Mouse (Mus musculus) induced T-regulatory cell, adult 2 months (primary cell): Measurements from ENCODE around the gene Mecom.
"Not testable (repeated sequence)": the region's sequence is repeated elsewhere in the genome, so short reads cannot be mapped to it uniquely, and the experiment has no call there.

ENCODE experiments used
- DNase-seq: peaks from one replicate; pipeline ENCODE4 v3.0.0-alpha.2; 2012; ENCODE audit warnings: low read depth

Gene Mecom

DNA sequence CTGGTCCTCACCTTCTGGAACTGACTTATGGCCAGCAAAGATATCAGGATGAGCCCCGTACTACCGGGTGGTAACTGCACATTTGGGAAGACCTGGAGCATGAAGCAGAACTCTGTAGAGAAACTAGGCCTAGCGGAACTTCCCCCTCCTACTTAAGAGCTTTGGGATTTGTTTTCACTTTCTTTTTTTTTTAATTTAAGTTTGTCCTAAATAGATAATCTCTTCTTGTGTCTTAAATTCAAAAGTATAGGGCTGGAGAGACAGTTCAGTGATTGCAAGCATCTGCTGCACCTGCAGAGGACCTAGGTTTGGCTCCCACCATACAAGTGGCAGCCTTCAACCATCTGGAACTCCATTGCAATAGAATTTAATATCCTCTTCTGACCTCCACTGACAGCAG is at the start of gene Mecom:
Gene Mecom, minus strand, starts transcription at position 101 of the 400 bp plus-strand sequence.
- DNase-seq: no peak

DNA sequence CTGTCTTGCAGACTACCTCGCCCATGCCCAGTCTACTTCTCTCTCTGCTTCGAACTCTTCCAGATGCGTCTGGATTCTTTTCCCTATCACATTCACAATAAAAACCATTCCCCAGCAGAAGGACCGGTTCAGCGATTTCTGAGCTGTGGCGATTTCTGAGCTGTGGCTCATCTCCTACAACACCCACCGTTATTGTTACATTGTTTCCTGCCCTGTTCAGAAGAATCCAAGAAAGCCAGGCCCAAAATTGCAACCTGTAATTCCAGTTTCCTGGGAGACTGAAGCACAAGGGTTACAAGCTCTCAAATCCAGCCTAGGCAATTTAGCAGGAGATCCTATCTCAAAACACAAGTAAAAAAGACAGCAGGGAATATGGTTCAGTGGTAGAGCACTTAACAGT is 49.5 kb upstream of the Mecom start:
- no peak for DNase-seq

DNA sequence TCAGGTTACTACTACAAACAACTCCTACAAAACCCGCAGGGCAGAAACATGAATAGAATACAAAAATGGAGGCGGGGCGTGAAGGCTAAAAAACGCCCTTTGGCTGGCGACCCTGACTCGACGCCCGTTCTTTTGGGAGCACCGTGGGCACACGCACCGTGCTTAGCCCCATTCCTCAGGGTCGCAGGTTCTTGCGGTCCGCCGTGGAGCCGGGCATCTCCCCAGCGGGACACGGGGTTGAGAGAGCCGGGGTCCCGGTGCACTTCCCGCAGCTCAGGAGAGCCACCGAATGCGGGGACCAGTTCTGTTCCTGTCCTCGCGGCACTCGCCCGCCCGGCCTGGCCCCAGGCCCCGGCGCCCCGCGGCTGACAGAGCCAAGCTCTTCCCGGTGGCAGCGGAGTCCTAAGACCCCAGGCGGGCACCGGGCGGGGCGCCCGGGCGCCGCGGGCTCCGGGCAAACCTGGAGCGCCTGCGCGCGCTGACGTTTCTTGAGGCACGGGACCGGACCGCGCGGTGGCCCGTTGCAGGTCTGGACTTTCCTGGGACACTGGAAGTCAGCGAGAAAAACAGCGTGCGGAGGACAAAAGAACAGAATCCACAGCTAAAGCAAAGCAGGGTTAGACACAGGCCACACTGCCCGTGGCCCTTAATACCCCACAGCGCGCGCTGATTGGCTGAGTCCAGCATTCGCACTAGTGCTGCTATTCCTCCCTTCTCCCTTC is 47.5 kb upstream of the Mecom start:
- peak; percentile 49 for DNase-seq

DNA sequence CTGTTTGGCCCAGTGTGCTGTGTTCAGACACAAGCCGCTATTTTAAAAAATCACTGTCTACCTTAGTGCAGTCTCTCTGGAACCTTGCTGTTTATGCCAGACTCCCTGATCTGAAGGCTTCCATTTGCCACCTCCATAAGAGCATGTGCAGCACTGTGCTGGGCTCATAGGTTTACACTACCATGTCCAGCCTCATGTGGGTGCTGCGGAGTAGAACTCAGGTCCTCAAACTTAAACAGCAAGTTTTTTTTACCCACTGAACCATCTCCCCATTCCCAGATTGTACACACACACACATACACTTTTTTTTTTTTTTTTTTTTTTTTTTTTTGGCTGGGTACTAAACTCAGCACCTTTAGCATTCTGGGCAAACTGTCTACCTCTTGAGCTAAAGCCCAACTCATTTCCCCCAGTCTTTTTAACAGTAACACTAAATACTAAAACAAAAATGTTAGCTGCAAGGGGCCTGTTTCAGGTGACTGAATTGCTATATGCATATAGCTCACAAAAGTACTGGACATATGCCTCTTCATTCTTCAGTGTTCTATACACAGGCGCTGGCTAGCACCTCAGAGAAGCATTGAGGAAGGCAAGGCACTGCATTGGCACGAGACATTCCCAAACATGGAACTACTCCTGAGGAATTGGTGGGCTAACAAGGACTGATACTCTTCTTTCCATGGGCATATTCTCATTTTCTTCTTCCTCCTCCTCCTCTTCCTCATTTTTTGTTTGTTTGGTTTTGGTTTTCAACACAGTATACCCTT is 46.1 kb upstream of the Mecom start:
- peak; percentile 65 for DNase-seq

DNA sequence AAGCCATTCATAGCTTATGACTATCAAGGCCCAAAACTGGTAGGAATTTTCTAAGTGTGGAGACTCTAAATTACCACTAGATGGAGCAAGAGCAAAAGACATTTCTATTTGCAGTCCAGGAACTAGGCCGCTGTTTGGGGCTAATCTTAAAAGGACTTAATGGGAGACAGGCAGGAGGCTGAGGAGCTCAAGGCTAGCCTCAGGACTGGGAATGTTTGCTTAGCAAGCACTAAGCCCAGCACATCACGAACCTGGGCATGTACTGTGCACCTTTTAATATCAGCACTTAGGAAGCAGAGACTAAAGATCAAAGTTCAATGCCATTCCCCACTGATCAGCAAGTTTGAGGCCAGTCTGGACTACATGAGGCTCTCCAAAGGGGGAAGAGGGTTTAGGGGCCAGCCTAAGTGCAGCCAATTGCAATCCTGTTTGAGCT is 44.6 kb upstream of the Mecom start:
- peak; percentile 80 for DNase-seq

DNA sequence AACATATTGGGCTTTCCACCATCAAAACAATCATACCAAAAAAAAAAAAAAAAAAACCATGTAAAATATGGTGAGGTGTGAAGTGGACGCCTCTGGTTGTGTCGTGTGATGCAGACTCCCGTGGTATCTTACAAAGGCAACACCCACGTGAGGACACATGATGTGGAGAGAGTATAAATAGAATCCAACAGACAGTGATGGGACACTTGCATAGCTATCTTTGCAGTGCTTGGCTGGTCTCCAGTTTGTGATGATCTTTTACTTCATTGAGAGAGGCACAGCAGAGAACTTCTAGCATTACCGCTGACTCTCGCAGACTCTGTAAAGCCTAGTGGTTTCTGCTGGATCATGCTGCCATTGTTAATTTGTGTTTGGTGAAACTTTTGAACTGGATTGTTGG is 41.1 kb upstream of the Mecom start:
- DNase-seq: no peak

DNA sequence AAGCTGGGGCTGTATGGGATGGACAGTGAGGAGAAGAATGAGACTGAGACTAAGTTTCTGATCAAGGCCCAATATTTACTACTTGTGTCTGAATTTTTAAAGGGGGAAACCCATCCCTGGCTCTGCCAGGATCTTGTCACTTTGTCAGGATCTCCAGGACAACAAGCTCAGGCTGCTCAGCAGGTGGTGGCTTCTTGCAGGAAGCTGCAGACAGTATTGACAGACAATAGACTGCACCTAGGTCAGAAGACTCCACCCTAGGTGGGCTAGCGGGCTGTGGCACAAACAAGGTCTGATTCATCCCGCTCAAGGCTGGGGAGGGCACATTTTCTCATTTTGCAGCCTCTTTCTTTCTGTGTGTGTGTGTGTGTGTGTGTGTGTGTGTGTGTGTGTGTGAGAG is 25.7 kb upstream of the Mecom start:
- no peak for DNase-seq

DNA sequence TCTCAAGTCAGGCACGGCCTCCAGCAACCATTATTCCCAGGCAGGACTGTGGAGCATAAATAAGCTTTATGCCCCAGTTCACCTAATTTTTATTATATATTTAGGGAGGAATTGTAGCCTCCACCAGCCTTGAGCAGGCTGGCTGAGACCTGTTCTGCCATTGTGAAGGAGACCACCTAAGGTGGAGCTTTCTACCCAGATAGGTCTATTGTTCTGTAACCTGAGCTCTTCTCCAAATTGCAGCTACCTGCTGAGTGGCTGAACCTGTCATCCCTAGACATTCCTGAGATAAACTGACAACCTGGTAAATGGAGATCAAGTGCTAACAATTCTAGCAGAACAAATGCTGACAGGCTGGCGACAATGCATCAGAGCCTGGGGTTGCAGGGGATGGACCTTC is 18.5 kb upstream of the Mecom start:
- DNase-seq: not testable (repeated sequence)

DNA sequence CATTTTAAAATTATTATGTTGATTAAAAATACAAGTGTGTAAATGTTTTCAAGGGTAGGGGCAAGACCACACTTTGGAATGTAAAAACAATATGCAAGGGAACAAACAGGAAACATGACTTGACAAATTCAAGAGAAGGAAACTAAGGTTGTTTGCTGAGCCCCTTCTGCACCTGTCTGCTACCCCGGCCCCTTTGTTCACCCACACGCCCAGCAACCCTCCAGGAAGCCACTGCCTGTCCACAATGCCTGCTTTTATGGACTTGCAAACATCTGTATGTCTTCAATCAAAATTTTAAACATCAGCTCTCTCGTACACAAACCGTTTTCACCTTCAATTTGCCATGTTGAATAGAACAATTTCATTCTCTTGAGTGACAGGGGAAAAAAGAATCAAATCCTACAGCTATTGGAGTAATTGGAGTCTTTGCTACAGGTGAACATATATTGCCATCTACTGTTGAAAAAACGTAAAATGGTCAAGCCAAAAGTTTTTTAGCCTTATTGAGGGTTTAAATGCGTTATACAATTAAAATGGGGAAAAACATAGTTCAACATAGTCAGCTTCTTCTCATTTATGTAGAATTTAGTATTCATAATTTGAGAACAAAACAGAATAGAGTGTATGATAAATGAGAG is 13.0 kb upstream of the Mecom start:
- no peak for DNase-seq

DNA sequence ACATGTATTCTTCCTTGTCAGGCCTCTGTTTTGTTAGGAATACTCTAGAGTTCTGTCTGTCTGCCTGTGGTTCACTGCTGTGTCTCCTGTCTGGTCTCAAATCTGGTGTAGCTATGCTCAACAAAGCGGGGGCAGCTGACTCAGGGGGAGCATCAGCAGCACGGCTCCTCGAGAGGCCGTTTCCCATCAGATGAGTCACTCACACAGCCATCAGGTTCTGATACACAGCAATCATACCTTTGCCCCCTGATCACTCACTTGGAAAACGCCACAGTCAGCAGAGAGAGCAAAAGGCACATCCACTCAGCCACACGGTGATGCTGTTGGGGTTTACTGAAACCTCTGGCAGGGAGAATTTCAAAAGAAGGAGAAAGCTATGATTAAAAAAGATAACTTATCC is 5.9 kb upstream of the Mecom start:
- no peak for DNase-seq

DNA sequence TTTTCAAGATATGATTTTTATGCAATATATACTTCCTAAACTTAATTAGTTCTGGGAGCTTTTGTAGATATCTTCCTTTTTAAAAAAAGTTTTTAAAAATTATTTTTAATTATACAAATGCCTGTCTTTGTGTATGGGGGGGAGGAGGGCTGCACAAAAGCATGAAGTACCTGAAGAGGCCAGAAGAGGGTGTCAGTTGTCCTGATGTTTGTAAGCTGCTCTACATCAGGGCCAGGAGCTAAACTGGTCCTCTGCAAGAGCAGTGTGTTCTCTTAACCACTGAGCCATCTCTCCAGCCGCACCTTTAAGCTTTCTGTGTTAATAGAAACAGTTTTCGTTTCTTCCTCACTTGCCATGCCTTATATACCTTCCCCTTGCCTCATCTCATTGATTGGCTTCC is 2.4 kb upstream of the Mecom start:
- DNase-seq: peak; percentile 8

DNA sequence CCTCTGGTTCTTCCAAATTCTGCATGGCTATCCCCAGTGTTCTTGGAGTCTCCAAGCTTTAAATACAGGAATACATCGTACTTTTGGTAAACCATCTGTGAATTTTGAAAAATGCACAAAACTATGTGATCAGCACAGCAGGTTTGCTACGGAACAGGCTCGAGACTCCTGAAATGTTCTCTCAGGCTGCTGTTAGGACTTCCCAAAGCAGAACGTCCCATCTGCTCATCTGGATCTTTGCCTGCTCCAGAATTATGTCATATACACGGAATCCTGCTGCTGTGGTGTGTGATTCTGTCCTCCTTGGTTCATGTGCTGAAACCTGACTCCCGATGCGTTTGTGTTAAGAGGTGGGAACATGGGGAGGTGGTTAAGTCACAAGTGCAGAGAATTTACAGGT is 1.1 kb upstream of the Mecom start:
- no peak for DNase-seq

DNA sequence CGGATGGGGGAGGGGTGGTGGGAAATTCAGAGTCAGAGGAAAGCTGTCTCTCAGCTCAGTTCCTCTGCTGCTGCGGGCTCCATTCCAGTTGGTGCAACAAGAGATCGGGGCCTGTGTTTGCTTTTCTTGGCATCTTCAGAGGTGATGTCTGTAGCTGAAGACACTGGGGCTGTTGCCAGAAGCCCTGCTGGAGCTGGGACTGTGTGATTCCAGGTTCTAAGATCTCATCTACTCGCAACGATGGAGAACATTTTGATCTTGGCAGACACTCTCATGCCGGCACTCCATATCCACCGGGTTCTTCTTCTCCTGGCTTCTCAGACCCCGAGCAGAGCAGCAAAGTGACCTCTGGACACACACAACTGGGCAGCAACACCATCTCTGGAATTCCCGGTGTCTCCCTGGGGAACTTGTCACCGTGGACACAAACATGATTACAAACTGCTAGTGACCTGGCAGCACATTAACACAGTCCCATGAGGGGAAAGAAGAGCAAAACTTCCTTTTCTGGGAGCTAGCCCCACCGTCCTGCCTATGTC is 908 bp downstream of the Mecom start:
- no peak for DNase-seq

DNA sequence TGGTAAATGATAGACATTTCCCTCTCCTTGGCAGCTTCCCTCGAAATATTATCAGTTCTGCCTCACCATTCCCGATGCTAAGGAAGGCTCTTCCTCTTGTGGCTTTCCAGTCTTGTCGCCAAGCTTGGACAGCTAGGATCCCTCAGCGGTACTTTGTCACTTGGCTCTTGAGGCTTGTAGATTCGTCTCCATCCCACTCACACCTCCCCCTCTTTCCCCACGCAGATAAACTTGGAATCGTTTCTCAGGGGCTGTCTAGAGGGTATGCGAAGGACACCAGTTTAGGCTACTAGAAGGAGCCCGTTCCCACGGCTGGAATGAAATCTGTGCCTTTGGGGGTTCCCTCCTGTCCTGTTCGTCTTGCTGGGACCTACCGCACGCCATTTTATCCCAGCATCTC is 1.4 kb downstream of the Mecom start:
- no peak for DNase-seq

DNA sequence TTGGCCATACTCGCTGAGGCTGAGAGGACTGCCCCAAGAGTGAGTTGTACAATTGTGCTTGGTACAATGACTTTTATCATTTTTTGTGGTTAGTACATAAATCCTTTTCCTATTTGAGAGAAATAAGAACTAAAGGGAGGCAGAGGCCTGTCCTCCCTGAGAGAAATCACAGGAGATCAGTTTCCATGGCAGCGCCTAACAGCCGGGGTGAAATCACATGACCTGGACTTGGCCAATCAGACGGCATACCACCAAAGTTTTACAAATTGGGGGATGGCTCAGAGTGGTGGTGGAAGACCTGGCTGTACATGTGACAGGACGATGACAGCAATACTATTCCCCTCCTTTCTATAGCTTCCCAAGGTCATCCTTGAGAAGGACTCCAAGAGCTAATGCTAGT is 2.6 kb downstream of the Mecom start:
- DNase-seq: no peak

DNA sequence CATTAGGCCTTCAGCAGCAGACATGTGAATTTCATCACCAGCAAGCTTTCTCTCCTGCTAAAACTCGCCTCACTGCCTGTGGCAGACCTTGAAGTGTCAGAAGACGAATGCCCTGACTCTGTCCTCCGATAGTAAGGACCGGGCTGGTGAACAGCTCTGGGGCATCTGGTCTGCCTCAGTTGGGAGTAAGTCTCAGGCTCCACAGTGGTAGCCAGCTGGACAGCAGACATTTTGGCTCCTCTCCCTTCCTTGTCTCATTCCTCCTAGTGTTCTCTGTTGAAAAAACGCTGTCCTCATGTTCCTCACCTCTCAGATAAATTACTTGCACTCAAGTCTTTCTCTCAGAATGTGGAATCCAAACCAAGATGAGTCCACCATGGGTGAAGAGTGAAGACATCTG is 3.5 kb downstream of the Mecom start:
- DNase-seq: no peak

DNA sequence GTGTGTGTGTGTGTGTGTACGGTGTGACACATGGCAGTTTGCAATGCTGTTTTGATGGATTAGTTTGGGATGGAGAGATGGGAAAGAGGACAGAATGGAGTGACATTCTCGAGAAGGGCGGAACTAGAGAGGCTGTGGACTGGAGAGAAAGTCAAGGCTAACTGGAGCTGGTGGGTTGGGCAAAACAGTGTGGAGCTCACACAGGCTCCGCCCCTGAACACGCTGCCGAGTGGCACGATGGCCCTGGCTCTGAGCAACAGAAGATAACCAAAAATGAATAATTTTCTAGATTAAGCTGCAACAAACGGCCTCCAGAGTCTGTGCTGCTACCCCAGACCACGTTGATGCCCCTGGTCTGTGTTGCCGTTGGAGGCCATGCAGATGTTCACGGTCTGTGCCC is 12.0 kb downstream of the Mecom start:
- DNase-seq: no peak

DNA sequence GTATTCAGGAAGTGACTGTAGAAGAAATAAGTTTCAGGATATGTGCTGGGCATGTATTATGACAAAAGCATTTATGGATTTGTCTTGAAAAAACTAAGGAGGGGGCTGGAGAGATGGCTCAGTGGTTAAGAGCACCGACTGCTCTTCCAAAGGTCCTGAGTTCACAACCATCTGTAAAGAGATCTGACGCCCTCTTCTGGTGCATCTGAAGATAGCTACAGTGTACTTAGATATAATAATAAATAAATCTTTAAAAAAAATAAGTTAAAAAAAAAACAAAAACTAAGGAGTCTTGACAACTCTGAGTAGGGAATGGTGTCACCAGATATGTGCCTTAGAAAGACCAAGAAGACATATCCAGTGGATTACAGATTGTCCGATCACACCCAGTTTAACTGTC is 27.1 kb downstream of the Mecom start:
- DNase-seq: not testable (repeated sequence)

DNA sequence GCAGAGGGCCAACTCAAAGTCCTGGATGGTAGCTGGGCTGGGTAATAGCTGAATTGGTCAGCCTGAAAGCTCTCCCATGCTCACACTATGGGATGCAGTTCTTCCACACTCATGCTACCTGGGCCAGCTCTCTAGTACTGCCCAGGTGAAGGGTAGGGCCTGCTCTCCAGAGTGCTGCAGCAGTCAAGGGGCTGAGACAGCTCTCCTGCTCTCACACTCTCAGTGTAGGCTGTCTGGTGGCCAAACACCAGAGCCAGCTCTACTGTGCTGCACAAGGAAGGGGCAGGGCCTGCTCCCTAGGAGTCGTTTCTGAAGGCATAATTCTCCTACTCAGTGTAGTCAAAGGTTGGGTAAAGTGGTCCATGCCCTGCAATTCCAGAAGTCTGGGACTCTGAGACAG is 28.4 kb downstream of the Mecom start:
- DNase-seq: no peak

DNA sequence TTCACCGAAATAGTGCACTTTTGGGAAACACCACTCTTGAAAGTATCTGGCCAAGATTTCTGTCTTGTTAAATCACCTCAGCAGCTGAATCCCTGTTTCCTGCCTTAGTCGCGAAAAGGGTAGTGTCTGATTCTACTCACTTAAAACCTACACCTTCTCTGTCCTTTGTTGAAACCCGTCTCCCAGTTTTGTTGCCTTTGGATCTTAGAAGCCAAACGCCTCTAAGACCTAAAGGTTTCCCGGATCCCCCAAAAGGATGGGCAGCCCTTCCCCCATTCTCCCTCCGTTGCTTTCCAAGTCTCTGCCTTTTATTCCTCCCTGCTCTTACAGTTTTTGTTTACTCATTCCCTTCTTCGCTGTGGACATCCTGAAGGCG is 32.0 kb downstream of the Mecom start:
- DNase-seq: no peak

DNA sequence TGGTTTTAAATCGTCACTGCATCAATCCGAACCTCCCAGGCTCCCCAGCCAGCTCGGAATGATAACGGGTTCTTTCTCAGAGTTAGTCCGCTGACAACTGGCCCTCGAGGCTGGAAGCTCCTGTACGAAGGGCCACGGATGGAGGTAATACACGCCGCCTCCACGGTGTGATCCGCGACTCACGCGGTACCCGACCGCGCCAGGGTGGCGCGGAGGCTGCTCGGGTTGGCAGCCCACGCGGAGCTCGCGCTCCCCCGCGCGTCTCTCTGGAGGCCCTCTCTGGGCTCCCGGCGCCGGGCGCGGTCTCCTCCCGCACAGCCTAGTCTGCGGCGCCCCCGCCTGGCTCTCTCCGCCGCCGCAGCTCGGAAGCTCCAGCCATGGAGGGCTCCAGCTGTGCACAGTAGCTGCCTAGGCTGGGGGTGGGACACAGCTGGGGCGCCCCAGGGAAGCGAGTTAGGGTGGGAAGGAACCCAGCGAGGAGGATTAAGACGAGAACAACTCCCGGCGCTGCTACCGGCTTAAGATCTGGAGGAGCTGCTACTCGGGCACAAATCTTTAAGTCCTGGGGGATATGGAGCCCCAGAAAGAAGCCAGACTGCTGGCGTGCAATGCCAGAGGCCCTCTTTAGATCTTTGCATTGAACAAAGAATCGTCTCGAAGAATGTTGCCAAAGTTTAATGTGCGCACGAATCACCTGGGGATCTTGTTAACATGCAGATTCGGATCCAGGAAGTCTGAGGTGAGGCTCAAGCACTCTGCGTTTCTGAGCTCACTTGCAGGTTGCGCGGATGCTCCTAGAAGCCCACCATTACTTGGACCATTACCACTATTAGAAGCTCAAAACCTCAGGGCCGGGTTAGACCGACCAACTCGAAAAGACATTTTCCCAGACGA is 32.7 kb downstream of the Mecom start:
- DNase-seq: no peak
